Mouse (Mus musculus) ES-E14 (cell line): ENCODE data around the gene Dgat2. TPM values are rescaled to one million over a fixed set of nuclear protein-coding genes. Genes with fewer than 3 reads are reported as not detected.

Source experiments
- DNase-seq: peaks from one replicate; pipeline ENCODE4 v3.0.0-alpha.2; 2013; ENCODE audit warnings: low read depth, low spot score
- H3K27ac ChIP-seq: 2 replicates; pipeline ENCODE4 v1.5.1; 2012; ENCODE audit warnings: low read depth, mild to moderate bottlenecking, low read length, moderate library complexity, mixed read lengths; ENCODE audit not compliant: poor library complexity, insufficient read depth, severe bottlenecking
- H3K36me3 ChIP-seq: 2 replicates; pipeline ENCODE4 v1.6.1; 2012; ENCODE audit warnings: mild to moderate bottlenecking, low read length, moderate library complexity, mixed read lengths; ENCODE audit not compliant: control insufficient read depth, poor library complexity, insufficient read depth, severe bottlenecking
- H3K4me1 ChIP-seq, 2 experiments: fragments of 150-350 bp in 1 of 2; sonication (generic) in 1 of 2; 2 replicates each; pipeline ENCODE4 v1.6.1; 2012; ENCODE audit warnings: low read length in 2 of 2, mild to moderate bottlenecking in 1 of 2, mixed read lengths in 1 of 2; ENCODE audit not compliant: control insufficient read depth in 2 of 2, insufficient read depth in 2 of 2, poor library complexity in 1 of 2
- H3K4me3 ChIP-seq, 2 experiments: fragments of 150-350 bp in 1 of 2; sonication (generic) in 1 of 2; 2 replicates each; pipeline ENCODE4 v1.5.1; 2012; ENCODE audit warnings: low read length in 2 of 2, low read depth in 1 of 2, mild to moderate bottlenecking in 1 of 2, mixed read lengths in 1 of 2; ENCODE audit not compliant: insufficient read depth in 1 of 2, poor library complexity in 1 of 2, severe bottlenecking in 1 of 2
- H3K9ac ChIP-seq: 2 replicates; pipeline ENCODE4 v1.6.1; 2012; ENCODE audit warnings: low read depth, mild to moderate bottlenecking, low read length, mixed read lengths; ENCODE audit not compliant: poor library complexity, insufficient read depth, severe bottlenecking
- H3K9me3 ChIP-seq: fragments of 150-350 bp; sonication (generic); 2 replicates; pipeline ENCODE4 v1.6.1; 2012; ENCODE audit warnings: low read depth, mild to moderate bottlenecking, low read length; ENCODE audit not compliant: control insufficient read depth, insufficient read depth
- CHD2 ChIP-seq: IDR thresholded peaks from 2 replicates; pipeline ENCODE4 v1.6.1; 2014; ENCODE audit warnings: mild to moderate bottlenecking, low read depth, low read length, inconsistent platforms
- HCFC1 ChIP-seq: IDR thresholded peaks from 2 replicates; pipeline ENCODE4 v1.6.1; 2012; ENCODE audit warnings: low read length, inconsistent platforms, borderline replicate concordance; ENCODE audit not compliant: insufficient read depth
- MAFK ChIP-seq: IDR thresholded peaks from 2 replicates; pipeline ENCODE4 v1.6.1; 2014; ENCODE audit warnings: mild to moderate bottlenecking, low read depth, low read length, inconsistent platforms; ENCODE audit not compliant: insufficient read depth
- ZC3H11A ChIP-seq: IDR thresholded peaks from 2 replicates; pipeline ENCODE4 v1.6.1; 2012; ENCODE audit warnings: low read depth, mild to moderate bottlenecking, inconsistent platforms, low read length, borderline replicate concordance
- ZNF384 ChIP-seq: IDR thresholded peaks from 2 replicates; pipeline ENCODE4 v1.6.1; 2012; ENCODE audit warnings: low read depth, low read length, inconsistent platforms
- in situ Hi-C, 2 experiments: fragments of 600-800 bp; cut with MboI; formaldehyde crosslinking; loops; one replicate each; pipeline ENCODE4 v1.15.1; 2025; ENCODE audit warnings: low sequenced_read_pairs in 2 of 2, inconsistent platforms in 1 of 2; ENCODE audit not compliant: unreplicated experiment in 2 of 2
- total RNA-seq: library from RNA; depleted of rRNA; stranded (reverse); fragments of 300-350 nt; gene quantifications from 2 replicates; pipeline ENCODE4 v1.2.3, GENCODE M21; 2012

Dgat2 gene
- total RNA-seq, 1 experiment, result 17.0 TPM

DNA sequence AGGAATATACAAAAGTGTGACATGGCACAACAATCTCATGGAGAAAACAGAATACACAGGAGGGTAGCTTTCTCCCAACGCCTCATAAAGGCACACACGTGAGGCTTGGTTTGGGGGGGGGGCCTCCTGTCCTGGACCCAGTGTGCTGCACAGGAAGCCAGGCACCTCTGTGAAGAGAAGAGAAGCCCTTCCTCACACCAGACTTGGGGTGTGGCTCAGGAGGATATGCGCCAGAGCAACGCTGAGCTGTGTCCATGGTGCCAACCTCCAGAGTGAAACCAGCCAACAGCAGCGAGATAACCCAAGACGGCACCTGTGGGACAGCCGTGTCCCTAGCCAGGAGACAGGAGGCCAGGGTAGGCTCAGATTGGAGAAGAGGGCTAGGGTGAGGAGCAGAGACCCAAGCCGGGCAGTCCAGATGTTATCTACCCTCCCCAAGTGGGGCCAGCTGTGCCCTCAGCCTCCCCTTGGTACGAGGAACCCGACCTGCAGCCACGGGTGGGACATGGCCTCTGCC is 28.8 kb downstream of the Dgat2 start:
- DNase-seq, result no peak
- TF ChIP-seq HCFC1 (no peak), MAFK (no peak), ZC3H11A (no peak), ZNF384 (no peak), CHD2 (no peak)

GRCm38 (mm10) chr7:99152756-99153155 is 29.8 kb downstream of the Dgat2 start:
- in situ Hi-C loops, result no loop called here

More for the DNA sequence above, 28.8 kb downstream of the Dgat2 start:
- H3K9me3 ChIP-seq, result no peaks in the 10 kb centered on the region
- H3K4me1 ChIP-seq, result no peaks in the 10 kb centered on the region
- in situ Hi-C loops, result no loop called here
- H3K4me3 ChIP-seq, result no peak overlapping the region
- no peak overlapping the region for H3K9ac ChIP-seq
- H3K36me3 ChIP-seq, result no peaks in the 10 kb centered on the region
- H3K27ac ChIP-seq, result no peak overlapping the region

DNA sequence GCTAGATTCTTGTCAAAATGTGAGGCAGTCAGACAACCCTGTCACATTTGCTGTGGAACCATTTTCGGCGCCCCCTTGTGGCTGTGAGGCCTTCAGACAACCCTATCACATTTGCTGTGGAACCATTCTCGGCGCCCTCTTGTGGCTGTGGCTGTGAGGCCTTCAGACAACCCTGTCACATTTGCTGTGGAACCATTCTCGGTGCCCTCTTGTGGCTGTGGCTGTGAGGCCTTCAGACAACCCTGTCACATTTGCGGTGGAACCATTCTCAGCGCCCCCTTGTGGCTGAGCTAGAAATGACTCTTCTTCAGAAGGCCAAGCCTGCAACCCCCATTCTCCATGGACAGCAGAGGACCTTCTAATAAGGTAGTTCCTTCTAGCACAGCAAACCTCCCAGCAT is 31.2 kb downstream of the Dgat2 start:
- Histone ChIP-seq H3K4me3 (no peak overlapping the region), H3K9me3 (no peaks in the 10 kb centered on the region), H3K27ac (no peak overlapping the region; the same call in 1 of the 2 replicates), H3K4me1 (no peaks in the 10 kb centered on the region; a peak in 1 of 4 replicates), H3K9ac (no peak overlapping the region), H3K36me3 (no peaks in the 10 kb centered on the region)
- DNase-seq, result peak; percentile 93
- in situ Hi-C loops, result no loop called here
- TF ChIP-seq ZC3H11A (peak; percentile 59), MAFK (no peak), HCFC1 (peak; percentile 79), CHD2 (no peak), ZNF384 (0 out of 2 replicates have a peak, but pooled peaks have one; percentile 23)

More at GRCm38 (mm10) chr7:99152756-99153155, 29.8 kb downstream of the Dgat2 start:
- Histone ChIP-seq H3K9me3 (no peaks in the 10 kb centered on the region), H3K27ac (no peak overlapping the region), H3K4me3 (no peak overlapping the region), H3K4me1 (no peaks in the 10 kb centered on the region), H3K9ac (no peak overlapping the region), H3K36me3 (no peaks in the 10 kb centered on the region)
- TF ChIP-seq ZNF384 (no peak), MAFK (no peak), ZC3H11A (no peak), CHD2 (no peak), HCFC1 (no peak)
- DNase-seq, result no peak

DNA sequence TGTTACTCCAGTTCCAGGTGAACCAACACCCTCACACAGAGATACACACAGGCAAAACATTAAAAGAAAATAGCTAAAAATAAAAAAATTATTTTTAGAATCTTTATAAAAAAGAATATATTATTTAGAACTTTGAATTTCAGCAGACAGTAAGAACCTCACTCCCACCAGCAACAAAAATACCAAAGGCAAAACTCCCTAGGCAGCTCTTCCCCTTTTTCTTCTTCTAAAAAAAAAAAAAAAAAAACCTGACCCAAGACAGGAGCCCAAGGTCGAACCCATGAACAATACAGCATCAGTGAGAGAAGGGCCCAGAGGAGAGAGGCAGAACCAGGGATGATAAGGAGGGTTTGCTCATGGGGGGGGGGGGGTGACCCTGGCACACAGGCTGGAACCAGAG is 33.5 kb downstream of the Dgat2 start:
- in situ Hi-C loops, result no loop called here

GRCm38 (mm10) chr7:99147494-99147893 is 35.0 kb downstream of the Dgat2 start:
- Histone ChIP-seq H3K4me3 (no peak overlapping the region), H3K9me3 (no peaks in the 10 kb centered on the region), H3K27ac (no peak overlapping the region), H3K36me3 (no peaks in the 10 kb centered on the region), H3K9ac (no peak overlapping the region), H3K4me1 (peaks cover 0 to 2% of the 10 kb centered on the region in 2 experiments; a peak in 1 of 4 replicates)
- no peak for DNase-seq
- TF ChIP-seq ZC3H11A (no peak), CHD2 (no peak), MAFK (no peak), HCFC1 (no peak), ZNF384 (no peak)
- in situ Hi-C loops, result no loop called here

More for the DNA sequence above, 33.5 kb downstream of the Dgat2 start:
- H3K9me3 ChIP-seq, result no peaks in the 10 kb centered on the region
- peaks cover 0 to 2% of the 10 kb centered on the region in 2 experiments; a peak in 1 of 4 replicates for H3K4me1 ChIP-seq
- TF ChIP-seq CHD2, result no peak
- TF ChIP-seq HCFC1, result no peak
- TF ChIP-seq MAFK, result no peak
- TF ChIP-seq ZNF384, result no peak
- TF ChIP-seq ZC3H11A, result no peak
- H3K27ac ChIP-seq, result no peak overlapping the region
- no peak overlapping the region for H3K9ac ChIP-seq
- no peak overlapping the region for H3K4me3 ChIP-seq
- no peak for DNase-seq
- H3K36me3 ChIP-seq, result no peaks in the 10 kb centered on the region
